Mouse (Mus musculus) cortical plate, adult 2 months (tissue): ENCODE results near the gene Ngfr.

Experiments used
- CTCF ChIP-seq: fragments of 200-500 bp; IDR thresholded peaks from 2 replicates; pipeline ENCODE4 v1.5.1; 2011; ENCODE audit warnings: mild to moderate bottlenecking, control low read depth, low read length; ENCODE audit not compliant: insufficient read depth; ENCODE audit errors: extremely low read depth
- POLR2A ChIP-seq: fragments of 200-500 bp; IDR thresholded peaks from 2 replicates; pipeline ENCODE4 v1.6.1; 2011; ENCODE audit warnings: mild to moderate bottlenecking, low read length, control low read depth; ENCODE audit not compliant: insufficient read depth; ENCODE audit errors: extremely low read depth

DNA sequence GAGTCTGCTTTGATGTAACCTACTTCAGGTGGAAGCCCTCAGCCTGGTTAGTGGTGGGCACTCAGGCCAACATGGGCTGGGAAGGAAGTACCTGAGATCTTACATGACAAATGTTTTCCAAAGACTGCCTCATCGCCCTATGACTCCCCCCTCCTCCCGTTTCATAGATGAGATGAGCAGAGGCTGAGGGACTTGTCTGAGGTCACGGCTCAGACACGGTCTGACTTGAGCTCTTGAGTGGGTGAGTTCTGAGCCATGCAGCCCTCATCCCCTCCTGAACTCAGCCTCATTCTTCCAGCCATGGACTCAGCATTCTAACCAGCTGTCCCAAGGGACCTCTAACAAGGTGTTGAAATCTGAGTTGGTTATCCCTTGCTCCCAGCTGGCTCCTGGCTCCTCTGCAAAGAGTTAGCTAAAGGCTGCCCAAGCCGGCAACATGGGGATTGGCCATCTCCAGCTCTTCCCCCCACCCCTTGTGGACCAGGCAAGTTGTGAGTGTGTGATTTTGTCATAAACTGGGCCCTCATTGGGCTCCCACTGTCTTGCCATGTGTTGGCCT lies 32.4 kb upstream of the Ngfr start:
- TF ChIP-seq POLR2A (no peak), CTCF (no peak)
